Mouse (Mus musculus) liver, embryonic 12.5 days (tissue): ENCODE measurements around the gene Hist1h2bh. TPM values are rescaled to one million over a fixed set of nuclear protein-coding genes. Genes with fewer than 3 reads are reported as not detected.
"Not testable (repeated sequence)": the region's sequence is repeated elsewhere in the genome, so short reads cannot be mapped to it uniquely, and the experiment has no call there.

Source experiments
- ATAC-seq: fragments of 200-750 bp; cut with Nextera tagmentation; 2 replicates; pipeline ENCODE4 v1.8.0; 2017; ENCODE audit warnings: moderate number of reproducible peaks, mild to moderate bottlenecking, moderate library complexity
- H3K27ac ChIP-seq: fragments of 300-500 bp; sonication (generic); 2 replicates; pipeline ENCODE4 v1.5.1; 2016; ENCODE audit warnings: mild to moderate bottlenecking
- H3K27me3 ChIP-seq: fragments of 300-500 bp; sonication (generic); replicated peaks from 2 replicates; pipeline ENCODE4 v1.6.1; 2016; ENCODE audit warnings: mild to moderate bottlenecking, moderate library complexity
- H3K36me3 ChIP-seq: fragments of 300-500 bp; sonication (generic); 2 replicates; pipeline ENCODE4 v1.6.1; 2016; ENCODE audit warnings: mild to moderate bottlenecking, moderate library complexity
- H3K4me1 ChIP-seq: fragments of 300-500 bp; sonication (generic); 2 replicates; pipeline ENCODE4 v1.6.1; 2016
- H3K4me2 ChIP-seq: fragments of 300-500 bp; sonication (generic); 2 replicates; pipeline ENCODE4 v1.6.1; 2016; ENCODE audit warnings: mild to moderate bottlenecking, moderate library complexity
- H3K4me3 ChIP-seq: fragments of 300-500 bp; sonication (generic); 2 replicates; pipeline ENCODE4 v1.5.1; 2016; ENCODE audit warnings: mild to moderate bottlenecking, moderate library complexity
- H3K9ac ChIP-seq: fragments of 300-500 bp; sonication (generic); 2 replicates; pipeline ENCODE4 v1.6.1; 2016; ENCODE audit warnings: mild to moderate bottlenecking, moderate library complexity
- H3K9me3 ChIP-seq: fragments of 300-500 bp; sonication (generic); replicated peaks from 2 replicates; pipeline ENCODE4 v1.6.1; 2016; ENCODE audit warnings: mild to moderate bottlenecking, moderate library complexity
- WGBS: fragments of 180-500 bp; shearing (Covaris S2); methylation state at CpG from one replicate; pipeline ENCODE4 v1.1.7; 2016; ENCODE audit not compliant: insufficient replicate concordance; 5-methylcytosine and 5-hydroxymethylcytosine counted together
- polyA plus RNA-seq: library from polyadenylated mRNA; unstranded; fragments of >200 nt; fragmentation: Nextera tagmentation; extraction: Ambion mirVana; gene quantifications from 2 replicates; pipeline ENCODE4 v1.2.1, GENCODE M21; 2016

The Hist1h2bh gene
- polyA plus RNA-seq: 1.4 and 1.5 TPM in 2 replicates

GRCm38 (mm10) chr13:23542999-23543607, at the start of gene Hist1h2bh:
Hist1h2bh (minus strand) TSS chr13:23543392.
- under 1% methylated on average over 28 of the region's 42 CpGs for WGBS
- ATAC-seq: peak; percentile 90
- H3K4me3 ChIP-seq: peak within 1 kb of the TSS; percentile 62
- peaks cover 25% of the 10 kb centered on the region for H3K4me1 ChIP-seq
- not testable (repeated sequence) for H3K27me3 ChIP-seq, H3K36me3 ChIP-seq, H3K9me3 ChIP-seq
- peak within 1 kb of the TSS; percentile 84 for H3K9ac ChIP-seq
- peak within 1 kb of the TSS; percentile 76 for H3K4me2 ChIP-seq
- H3K27ac ChIP-seq: peak within 1 kb of the TSS; percentile 98

GRCm38 (mm10) chr13:23592614-23593013, 49.4 kb upstream of the Hist1h2bh start:
- no peak for ATAC-seq
- Histone ChIP-seq H3K4me3 (no peak overlapping the region), H3K4me2 (peak overlapping the region; percentile 14; the same call in 1 of the 2 replicates), H3K9me3 (no peaks in the 10 kb centered on the region), H3K27ac (peak overlapping the region; percentile 78), H3K27me3 (no peaks in the 10 kb centered on the region), H3K36me3 (no peaks in the 10 kb centered on the region), H3K9ac (peak overlapping the region; percentile 53), H3K4me1 (peaks cover 53% of the 10 kb centered on the region)
- 78% methylated on average over 7 of the region's 7 CpGs for WGBS

DNA sequence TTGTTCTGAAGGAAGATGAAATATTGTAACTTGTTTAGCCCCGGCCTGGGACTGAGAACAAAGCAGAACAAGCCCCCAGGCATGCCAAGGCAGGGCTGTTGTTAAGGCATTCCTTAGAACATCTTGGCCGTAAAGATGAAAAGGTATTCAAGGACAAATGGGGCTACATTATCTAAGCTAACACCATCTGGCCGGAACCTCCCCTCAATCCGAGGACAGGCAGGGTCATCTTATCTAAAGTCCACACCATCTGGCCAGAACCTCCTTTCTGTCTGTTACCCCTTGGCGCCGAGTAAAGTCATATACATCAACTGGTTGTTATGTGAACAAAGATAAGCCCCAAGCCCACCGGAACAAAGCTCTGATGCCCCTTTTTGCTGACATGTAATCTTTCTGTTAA, 48.7 kb upstream of the Hist1h2bh start:
- not testable (repeated sequence) for H3K9me3 ChIP-seq, H3K4me2 ChIP-seq, H3K27me3 ChIP-seq, H3K9ac ChIP-seq, H3K4me3 ChIP-seq, H3K36me3 ChIP-seq, ATAC-seq, H3K27ac ChIP-seq
- WGBS: 59% methylated on average over 7 of the region's 7 CpGs
- H3K4me1 ChIP-seq: peaks cover 50% of the 10 kb centered on the region

DNA sequence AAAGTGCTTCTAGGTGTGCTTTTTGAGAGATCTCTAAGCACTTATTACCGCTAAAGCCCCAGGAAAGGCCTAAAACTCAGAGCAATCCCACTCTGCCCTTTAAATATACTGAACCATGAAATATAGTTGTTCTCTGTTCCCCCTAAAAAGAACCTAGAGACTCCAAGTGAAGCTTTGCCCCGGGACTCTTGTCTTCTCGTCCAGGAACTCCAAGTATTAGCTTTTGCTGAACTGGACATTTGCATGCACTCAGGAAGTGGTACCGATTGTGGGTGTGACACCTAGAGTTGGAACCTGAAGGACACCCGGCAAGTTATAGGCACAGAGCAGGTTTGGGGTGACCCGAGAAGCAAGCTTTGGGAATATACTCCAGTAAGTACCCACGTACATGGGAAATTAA, 48.0 kb upstream of the Hist1h2bh start:
- no peak overlapping the region for H3K9ac ChIP-seq
- H3K27ac ChIP-seq: no peak overlapping the region
- WGBS: 83% methylated on average over 7 of the region's 7 CpGs

GRCm38 (mm10) chr13:23586940-23587225, 43.7 kb upstream of the Hist1h2bh start:
- Histone ChIP-seq H3K27me3 (no peaks in the 10 kb centered on the region), H3K27ac (peak overlapping the region; percentile 100), H3K4me1 (peaks cover 34% of the 10 kb centered on the region), H3K4me3 (peak overlapping the region; percentile 42), H3K9ac (peak overlapping the region; percentile 77), H3K4me2 (peak overlapping the region; percentile 78), H3K36me3 (no peaks in the 10 kb centered on the region), H3K9me3 (no peaks in the 10 kb centered on the region)
- no peak for ATAC-seq
- WGBS: 5% methylated on average over 1 of the region's 1 CpGs

More for the DNA sequence above, 48.0 kb upstream of the Hist1h2bh start:
- Histone ChIP-seq H3K4me2 (no peak overlapping the region), H3K36me3 (no peaks in the 10 kb centered on the region), H3K4me3 (no peak overlapping the region), H3K9me3 (no peaks in the 10 kb centered on the region), H3K27me3 (no peaks in the 10 kb centered on the region), H3K4me1 (peaks cover 48% of the 10 kb centered on the region)
- ATAC-seq: no peak

- H3K4me2 ChIP-seq: peak overlapping the region; percentile 78
- H3K27me3 ChIP-seq: no peaks in the 10 kb centered on the region
- H3K4me3 ChIP-seq: peak overlapping the region; percentile 42
- H3K36me3 ChIP-seq: no peaks in the 10 kb centered on the region
- H3K9me3 ChIP-seq: no peaks in the 10 kb centered on the region
- 4% methylated on average over 22 of the region's 22 CpGs for WGBS
- peak overlapping the region; percentile 100 for H3K27ac ChIP-seq
- peaks cover 37% of the 10 kb centered on the region for H3K4me1 ChIP-seq
- H3K9ac ChIP-seq: peak overlapping the region; percentile 77
- ATAC-seq: no peak
Measured at GRCm38 (mm10) chr13:23586099-23586939, 43.1 kb upstream of the Hist1h2bh start.

- not testable (repeated sequence) for H3K27me3 ChIP-seq, H3K9me3 ChIP-seq, H3K36me3 ChIP-seq
- peak overlapping the region; percentile 86 for H3K9ac ChIP-seq
- H3K4me1 ChIP-seq: peaks cover 45% of the 10 kb centered on the region
- WGBS: 0% methylated on average over 34 of the region's 36 CpGs
- H3K27ac ChIP-seq: peak overlapping the region; percentile 100
- ATAC-seq: peak; percentile 78
- H3K4me3 ChIP-seq: peak overlapping the region; percentile 61
- peak overlapping the region; percentile 78 for H3K4me2 ChIP-seq
Measured at GRCm38 (mm10) chr13:23585442-23586098, 42.4 kb upstream of the Hist1h2bh start.

DNA sequence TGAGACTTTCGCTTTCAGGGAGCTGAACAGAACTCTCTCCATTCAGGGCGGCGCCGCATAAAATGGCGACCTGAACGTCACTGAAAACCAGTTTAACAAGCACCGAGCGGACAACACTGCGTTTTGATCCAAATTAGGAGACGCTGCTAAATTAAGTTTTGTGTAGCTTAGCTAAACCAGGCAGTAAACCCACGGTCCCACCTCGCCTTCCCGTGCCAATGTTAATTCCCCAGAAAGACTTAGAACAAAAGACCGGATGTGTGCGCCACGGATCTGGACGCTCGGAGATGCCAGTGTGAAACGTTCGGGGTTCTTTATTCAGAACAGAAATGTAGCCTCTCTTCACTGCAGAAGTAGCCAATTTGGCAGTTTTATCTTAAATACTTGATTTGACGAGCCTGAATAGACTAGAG, 41.8 kb upstream of the Hist1h2bh start:
- ATAC-seq: peak; percentile 3
- H3K9ac ChIP-seq: peak overlapping the region; percentile 86
- WGBS: 0% methylated on average over 21 of the region's 21 CpGs
- no peaks in the 10 kb centered on the region for H3K36me3 ChIP-seq
- peak overlapping the region; percentile 100 for H3K27ac ChIP-seq
- H3K9me3 ChIP-seq: no peaks in the 10 kb centered on the region
- peak overlapping the region; percentile 61 for H3K4me3 ChIP-seq
- no peaks in the 10 kb centered on the region for H3K27me3 ChIP-seq
- H3K4me2 ChIP-seq: peak overlapping the region; percentile 78
- peaks cover 50% of the 10 kb centered on the region for H3K4me1 ChIP-seq

GRCm38 (mm10) chr13:23584331-23584730, 41.1 kb upstream of the Hist1h2bh start:
- Histone ChIP-seq H3K4me2 (peak overlapping the region; percentile 78), H3K4me1 (peaks cover 51% of the 10 kb centered on the region), H3K36me3 (no peaks in the 10 kb centered on the region), H3K4me3 (peak overlapping the region; percentile 61), H3K9me3 (no peaks in the 10 kb centered on the region), H3K27me3 (no peaks in the 10 kb centered on the region), H3K27ac (peak overlapping the region; percentile 100), H3K9ac (peak overlapping the region; percentile 86)
- no peak for ATAC-seq

DNA sequence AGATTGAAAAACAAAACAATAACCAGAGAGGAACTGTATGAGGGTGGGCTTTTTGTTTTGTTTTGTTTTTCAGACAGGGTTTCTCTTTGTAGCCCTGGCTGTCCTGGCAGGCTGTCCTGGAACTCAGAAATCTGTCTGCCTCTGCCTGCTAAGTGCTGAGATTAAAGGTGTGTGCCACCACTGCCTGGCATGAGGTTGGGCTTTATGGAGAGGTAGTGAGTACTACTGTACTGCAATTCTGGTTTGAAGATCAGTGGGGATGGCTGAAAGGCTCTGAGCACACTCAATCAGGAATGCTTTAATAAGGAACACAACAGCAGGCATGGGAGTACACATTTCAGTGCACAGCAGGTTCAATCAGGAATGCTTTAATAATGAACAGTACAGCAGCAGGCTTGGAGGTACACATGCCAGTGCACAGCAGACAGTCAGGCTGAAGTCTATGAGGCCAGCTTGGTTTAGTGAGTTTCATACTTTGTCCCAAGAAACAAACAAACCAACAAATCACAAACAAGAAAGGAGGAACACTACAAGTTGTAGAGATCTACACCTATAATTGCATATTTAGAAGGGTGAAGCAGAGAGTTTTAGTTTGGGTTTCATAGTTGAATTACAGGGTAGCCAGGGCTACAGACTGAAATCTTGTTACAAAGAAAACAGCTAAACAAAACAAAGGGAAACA, 40.3 kb upstream of the Hist1h2bh start:
- H3K27ac ChIP-seq: peak overlapping the region; percentile 100
- ATAC-seq: no peak
- H3K4me1 ChIP-seq: peaks cover 58% of the 10 kb centered on the region
- H3K4me2 ChIP-seq: peak overlapping the region; percentile 78
- H3K4me3 ChIP-seq: peak overlapping the region; percentile 58
- no peaks in the 10 kb centered on the region for H3K36me3 ChIP-seq
- no peaks in the 10 kb centered on the region for H3K9me3 ChIP-seq
- H3K27me3 ChIP-seq: no peaks in the 10 kb centered on the region
- peak overlapping the region; percentile 86 for H3K9ac ChIP-seq

DNA sequence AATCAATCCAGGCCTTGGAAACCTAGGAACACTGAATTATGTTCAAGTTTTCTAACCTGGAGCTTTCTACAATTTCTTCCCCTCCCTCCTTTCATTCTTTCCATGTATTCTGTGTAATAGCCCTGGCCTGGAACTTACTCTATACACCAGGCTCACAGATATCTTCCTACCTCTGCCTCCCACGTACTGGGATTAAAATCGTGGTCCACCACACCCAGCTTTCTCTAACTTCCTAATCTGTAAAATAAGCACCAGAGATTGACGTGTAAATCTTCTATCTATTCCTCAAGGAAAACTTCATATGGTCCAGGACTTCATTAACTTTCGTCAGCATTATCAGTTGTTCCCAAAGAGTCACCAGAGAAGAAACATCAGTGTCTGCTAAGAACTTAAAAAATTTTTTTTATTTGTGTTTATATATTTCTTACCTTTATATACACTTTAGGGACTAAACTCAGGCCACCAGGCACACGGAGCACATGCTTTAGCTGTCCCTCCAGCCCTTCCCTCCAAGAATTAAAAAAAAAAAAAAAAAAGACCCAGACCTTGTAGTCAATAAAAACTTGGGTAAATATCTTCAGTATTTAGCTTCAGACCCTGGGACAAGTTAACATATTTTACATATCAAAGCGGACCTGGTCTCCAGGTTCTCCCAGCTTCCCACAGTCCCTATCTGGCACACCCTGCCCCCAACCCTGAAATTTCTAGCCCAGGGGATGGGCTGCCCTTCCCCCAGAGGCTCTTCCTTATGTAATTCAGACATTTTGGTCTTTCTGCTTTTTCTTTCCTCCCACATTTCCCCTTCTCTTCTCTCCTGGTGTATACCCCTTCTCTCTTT, 39.2 kb upstream of the Hist1h2bh start:
- Histone ChIP-seq H3K36me3 (no peaks in the 10 kb centered on the region), H3K4me2 (peak overlapping the region; percentile 78), H3K9ac (peak overlapping the region; percentile 86), H3K4me3 (peak overlapping the region; percentile 58), H3K27ac (peak overlapping the region; percentile 100), H3K4me1 (peaks cover 62% of the 10 kb centered on the region), H3K27me3 (no peaks in the 10 kb centered on the region), H3K9me3 (no peaks in the 10 kb centered on the region)
- 8% methylated on average over 6 of the region's 6 CpGs for WGBS
- no peak for ATAC-seq
